ENCODE assay signal across 12 mouse cellular contexts in the genomic region with DNA sequence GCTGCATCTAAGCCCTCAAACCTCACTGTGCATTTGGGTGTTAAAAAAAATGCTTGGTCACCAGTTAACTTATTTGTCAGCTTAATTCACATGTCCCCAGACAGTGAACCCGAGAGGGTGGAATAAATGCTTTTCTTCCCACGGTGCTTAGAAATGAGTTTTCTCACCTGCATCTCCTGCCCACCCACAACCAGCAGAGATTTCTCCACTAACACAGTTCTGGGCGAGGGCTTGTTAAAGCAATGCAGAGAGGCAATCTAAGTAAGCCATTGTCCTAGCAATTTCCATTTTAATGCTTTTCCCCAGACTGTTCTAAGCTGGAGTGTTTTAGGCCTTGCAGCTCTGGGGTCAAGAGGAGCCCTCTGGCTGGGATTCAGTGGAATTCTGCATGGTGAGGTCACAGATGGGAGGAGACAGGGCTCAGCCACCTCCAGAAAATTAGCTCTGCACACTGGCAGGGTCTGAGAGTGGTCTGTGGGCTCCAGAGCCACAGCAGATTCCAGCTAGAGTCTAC.
"Had no signal": no experiment of that assay in that cellular context is flagged by ENCODE, and none has a peak within 500 bp of the region (broad histone marks: within the 10 kb centered on the region; RNA-seq: fewer than 3 reads in every experiment).

No protein-coding gene starts in this region.

- H3K36me3 ChIP-seq: liver, embryonic 15.5 days; neural tube, embryonic 12.5 days; stomach, embryonic 15.5 days had no signal

- DNase-seq: kidney, adult 18-20 months; kidney, postnatal 14 days; lung, adult 2 months; lung, postnatal 36 days; midbrain, embryonic 14.5 days; thymus, adult 2 months; thymus, postnatal 25 days had no signal

- H3K9ac ChIP-seq: liver, embryonic 15.5 days; neural tube, embryonic 12.5 days; stomach, embryonic 15.5 days had no signal

- H3K27ac ChIP-seq: liver, embryonic 15.5 days; neural tube, embryonic 12.5 days; stomach, embryonic 15.5 days had no signal

- H3K4me3 ChIP-seq: liver, embryonic 15.5 days; neural tube, embryonic 12.5 days; stomach, embryonic 15.5 days had no signal

- ATAC-seq: lung, postnatal 0 days had no signal

- H3K4me1 ChIP-seq: liver, embryonic 15.5 days; neural tube, embryonic 12.5 days; stomach, embryonic 15.5 days had no signal

- H3K27me3 ChIP-seq: liver, embryonic 15.5 days; neural tube, embryonic 12.5 days; stomach, embryonic 15.5 days had no signal

- H3K4me2 ChIP-seq: liver, embryonic 11.5 days; liver, embryonic 15.5 days; neural tube, embryonic 12.5 days; stomach, embryonic 15.5 days had no signal

- H3K9me3 ChIP-seq: liver, embryonic 15.5 days; neural tube, embryonic 12.5 days; stomach, embryonic 15.5 days had no signal
